Mouse (Mus musculus) right cerebral cortex, postnatal 14 days (tissue): ENCODE measurements at regions not wholly inside any gene's neighbourhood (a gene's known extent, or its start where the extent isn't known, plus 50 kb on each side); places are given as distances from the start of the nearest gene placed in this dataset.

Experiments used
- DNase-seq: peaks from one replicate; pipeline ENCODE4 v3.0.0; 2022

- DNase-seq, result no peak
These were observed 127.6 kb upstream of the Prep start for GRCm38 (mm10) chr10:44939403-44939802.

- DNase-seq, result no peak
These were observed 130.0 kb upstream of the Prep start for GRCm38 (mm10) chr10:44936976-44937500.

- no peak for DNase-seq
These were observed 136.2 kb upstream of the Prep start for GRCm38 (mm10) chr10:44930796-44931195.

GRCm38 (mm10) chr10:44913751-44914388 lies 153.1 kb upstream of the Prep start:
- no peak for DNase-seq

- no peak for DNase-seq
These were observed 162.5 kb upstream of the Prep start for GRCm38 (mm10) chr10:44904520-44904919.

GRCm38 (mm10) chr10:44901203-44901602 lies 165.8 kb upstream of the Prep start:
- no peak for DNase-seq

GRCm38 (mm10) chr10:44892124-44892523 lies 174.9 kb upstream of the Prep start:
- no peak for DNase-seq

- no peak for DNase-seq
These were observed 179.8 kb upstream of the Prep start for GRCm38 (mm10) chr10:44887081-44887683.

- no peak for DNase-seq
These were observed 185.0 kb upstream of the Prep start for GRCm38 (mm10) chr10:44881967-44882366.

- no peak for DNase-seq
These were observed 189.8 kb upstream of the Prep start for GRCm38 (mm10) chr10:44877076-44877663.

- no peak for DNase-seq
These were observed 193.2 kb upstream of the Prep start for GRCm38 (mm10) chr10:44873642-44874285.

GRCm38 (mm10) chr10:44864191-44864747 lies 202.7 kb upstream of the Prep start:
- no peak for DNase-seq

GRCm38 (mm10) chr10:44862360-44862674 lies 204.7 kb upstream of the Prep start:
- no peak for DNase-seq

GRCm38 (mm10) chr10:44861671-44862359 lies 205.2 kb upstream of the Prep start:
- no peak for DNase-seq

GRCm38 (mm10) chr10:44857444-44857843 lies 209.6 kb upstream of the Prep start:
- DNase-seq, result no peak

GRCm38 (mm10) chr10:44854109-44854508 lies 212.9 kb upstream of the Prep start:
- no peak for DNase-seq

- DNase-seq, result no peak
These were observed 218.0 kb upstream of the Prep start for GRCm38 (mm10) chr10:44849016-44849415.

- DNase-seq, result no peak
These were observed 220.2 kb upstream of the Prep start for GRCm38 (mm10) chr10:44846765-44847164.

- no peak for DNase-seq
These were observed 220.9 kb upstream of the Prep start for GRCm38 (mm10) chr10:44846149-44846548.

GRCm38 (mm10) chr10:44840449-44840848 lies 226.6 kb upstream of the Prep start:
- DNase-seq, result no peak

- no peak for DNase-seq
These were observed 234.5 kb upstream of the Prep start for GRCm38 (mm10) chr10:44832455-44832854.

- DNase-seq, result no peak
These were observed 240.7 kb upstream of the Prep start for GRCm38 (mm10) chr10:44826271-44826670.

GRCm38 (mm10) chr10:44821666-44822065 lies 245.3 kb upstream of the Prep start:
- DNase-seq, result no peak
